ENCODE assay signal across 8 mouse cellular contexts in genomic region chr17:24209916-24210240, GRCm38 (mm10). TPM values are rescaled to one million over a fixed set of nuclear protein-coding genes. Genes with fewer than 3 reads are reported as not detected.
DNase-seq lines count a peak whose midpoint lies in the region; ATAC-seq and TF ChIP-seq lines count a peak whose summit lies in the region.

No protein-coding gene starts in this region.

- H3K4me2 ChIP-seq in kidney, embryonic 14.5 days (replicated peaks; ENCODE audit: low read depth, low read length): peak overlapping the region; percentile 96; the same call in 1 of the 2 replicates
- H3K4me2 ChIP-seq in embryonic facial prominence, embryonic 14.5 days (ENCODE audit: low read depth, low read length): peak overlapping the region; percentile 92
- H3K4me2 ChIP-seq in hindbrain, postnatal 0 days (ENCODE audit: low read depth, low read length): peak overlapping the region; percentile 93
- H3K4me2 ChIP-seq in midbrain, embryonic 14.5 days (ENCODE audit: low read length): peak overlapping the region; percentile 94

- ATAC-seq in kidney, embryonic 14.5 days (ENCODE audit: low FRiP score, low TSS enrichment): no peak
- no peak for ATAC-seq in embryonic facial prominence, embryonic 14.5 days (ENCODE audit: low read depth)
- no peak for ATAC-seq in hindbrain, postnatal 0 days
- no peak for ATAC-seq in midbrain, embryonic 14.5 days (ENCODE audit: low FRiP score, low TSS enrichment)

- H3K9ac ChIP-seq in kidney, embryonic 14.5 days (ENCODE audit: low read depth, low read length): no peak overlapping the region
- peak overlapping the region; percentile 78; the same call in 1 of the 2 replicates for H3K9ac ChIP-seq in embryonic facial prominence, embryonic 14.5 days (ENCODE audit: low read depth, low read length)
- H3K9ac ChIP-seq in hindbrain, postnatal 0 days (replicated peaks; ENCODE audit: low read length): peak overlapping the region; percentile 76; the same call in 1 of the 2 replicates
- no peak overlapping the region for H3K9ac ChIP-seq in midbrain, embryonic 14.5 days (replicated peaks; ENCODE audit: low read length)

- H3K36me3 ChIP-seq in kidney, embryonic 14.5 days (ENCODE audit: control insufficient read depth, insufficient read depth, low read length): no peaks in the 10 kb centered on the region; the same call in 1 of the 2 replicates
- H3K36me3 ChIP-seq in embryonic facial prominence, embryonic 14.5 days (ENCODE audit: control insufficient read depth, insufficient read depth, low read length): 0 out of 2 replicates have a peak, but pooled peaks cover under 1% of the 10 kb centered on the region
- H3K36me3 ChIP-seq in hindbrain, postnatal 0 days (ENCODE audit: insufficient read depth, low read length): no peaks in the 10 kb centered on the region
- H3K36me3 ChIP-seq in midbrain, embryonic 14.5 days (ENCODE audit: control insufficient read depth, insufficient read depth, low read length): no peaks in the 10 kb centered on the region

- 69% methylated on average over 3 of the region's 3 CpGs for WGBS in kidney, embryonic 14.5 days
- 60% methylated on average over 3 of the region's 3 CpGs for WGBS in embryonic facial prominence, embryonic 14.5 days
- 69% methylated on average over 3 of the region's 3 CpGs for WGBS in hindbrain, postnatal 0 days
- WGBS in midbrain, embryonic 14.5 days: 59% methylated on average over 3 of the region's 3 CpGs

- no peaks in the 10 kb centered on the region for H3K9me3 ChIP-seq in kidney, embryonic 14.5 days (ENCODE audit: control insufficient read depth, low read length)
- no peaks in the 10 kb centered on the region for H3K9me3 ChIP-seq in embryonic facial prominence, embryonic 14.5 days (ENCODE audit: control insufficient read depth, low read length)
- no peaks in the 10 kb centered on the region for H3K9me3 ChIP-seq in hindbrain, postnatal 0 days (ENCODE audit: low read length)
- H3K9me3 ChIP-seq in midbrain, embryonic 14.5 days (ENCODE audit: control insufficient read depth, low read length): no peaks in the 10 kb centered on the region

- H3K27me3 ChIP-seq in kidney, embryonic 14.5 days (ENCODE audit: control insufficient read depth, insufficient read depth, low read length): peaks cover 19% of the 10 kb centered on the region
- no peaks in the 10 kb centered on the region for H3K27me3 ChIP-seq in embryonic facial prominence, embryonic 14.5 days (replicated peaks; ENCODE audit: control insufficient read depth, insufficient read depth, low read length)
- no peaks in the 10 kb centered on the region for H3K27me3 ChIP-seq in hindbrain, postnatal 0 days (ENCODE audit: insufficient read depth, low read length)
- peaks cover 15% of the 10 kb centered on the region; the same call in 1 of the 2 replicates for H3K27me3 ChIP-seq in midbrain, embryonic 14.5 days (ENCODE audit: control insufficient read depth, insufficient read depth, low read length)

- no peak overlapping the region for H3K4me3 ChIP-seq in kidney, embryonic 14.5 days (ENCODE audit: low read length)
- H3K4me3 ChIP-seq in embryonic facial prominence, embryonic 14.5 days (ENCODE audit: low read depth, low read length): peak overlapping the region; percentile 75
- H3K4me3 ChIP-seq in hindbrain, postnatal 0 days (ENCODE audit: low read length): no peak overlapping the region
- no peak overlapping the region for H3K4me3 ChIP-seq in midbrain, embryonic 14.5 days (replicated peaks; ENCODE audit: low read depth, low read length)

- H3K27ac ChIP-seq in kidney, embryonic 14.5 days (ENCODE audit: low read depth, low read length): peak overlapping the region; percentile 78; the same call in 1 of the 2 replicates
- peak overlapping the region; percentile 93 for H3K27ac ChIP-seq in embryonic facial prominence, embryonic 14.5 days (replicated peaks; ENCODE audit: low read depth, low read length)
- peak overlapping the region; percentile 81; the same call in 1 of the 2 replicates for H3K27ac ChIP-seq in hindbrain, postnatal 0 days
- H3K27ac ChIP-seq in midbrain, embryonic 14.5 days (replicated peaks; ENCODE audit: low read depth, low read length): no peak overlapping the region; the same call in 1 of the 2 replicates

- H3K4me1 ChIP-seq in kidney, embryonic 14.5 days (ENCODE audit: control insufficient read depth, insufficient read depth, low read length): peaks cover 48% of the 10 kb centered on the region
- peaks cover 61% of the 10 kb centered on the region for H3K4me1 ChIP-seq in embryonic facial prominence, embryonic 14.5 days (ENCODE audit: control insufficient read depth, insufficient read depth, low read length)
- peaks cover 62% of the 10 kb centered on the region for H3K4me1 ChIP-seq in hindbrain, postnatal 0 days (ENCODE audit: insufficient read depth, low read length)
- H3K4me1 ChIP-seq in midbrain, embryonic 14.5 days (ENCODE audit: control insufficient read depth, insufficient read depth, low read length): peaks cover 63% of the 10 kb centered on the region

- no peak for TF ChIP-seq CTCF in hindbrain, postnatal 0 days (IDR thresholded peaks at IDR 0.05; ENCODE audit: low read depth)

- DNase-seq in kidney, postnatal 10 days: no peak
- no peak for DNase-seq in embryonic facial prominence, embryonic 14.5 days (ENCODE audit: low spot score)
- no peak for DNase-seq in hindbrain, postnatal 0 days (ENCODE audit: low spot score)
- DNase-seq in midbrain, embryonic 14.5 days: no peak
- no peak for DNase-seq in right cerebral cortex, postnatal 25 days
- no peak for DNase-seq in thymus, adult 18-20 months
- no peak for DNase-seq in right cerebral cortex, postnatal 14 days

RNA-seq across cellular contexts. Expression of gene Ntn3, which starts 0.5 kb away (rescaled TPM):
- polyA plus RNA-seq in kidney, embryonic 14.5 days (2014; fragmentation: Nextera tagmentation; extraction: Ambion mirVana): 4.6 and 5.3 TPM in 2 replicates
- 9.6 and 10.7 TPM in 2 replicates for polyA plus RNA-seq in embryonic facial prominence, embryonic 14.5 days (2014; fragmentation: Nextera tagmentation; extraction: Ambion mirVana)
- total RNA-seq in hindbrain, postnatal 0 days (2014; rRNA removed): 26.9 and 32.5 TPM in 2 replicates
- 4.1 and 4.3 TPM in 2 replicates for polyA plus RNA-seq in hindbrain, postnatal 0 days (2015; fragmentation: Nextera tagmentation; extraction: Ambion mirVana)
- 3.1 and 3.4 TPM in 2 replicates for polyA plus RNA-seq in midbrain, embryonic 14.5 days (2014; fragmentation: Nextera tagmentation; extraction: Ambion mirVana)

RNA-seq across cellular contexts. Expression of gene Tbc1d24, which starts 4.5 kb away (rescaled TPM):
- 5.0 and 8.2 TPM in 2 replicates for polyA plus RNA-seq in kidney, embryonic 14.5 days (2014; fragmentation: Nextera tagmentation; extraction: Ambion mirVana)
- polyA plus RNA-seq in embryonic facial prominence, embryonic 14.5 days (2014; fragmentation: Nextera tagmentation; extraction: Ambion mirVana): 4.6 and 6.4 TPM in 2 replicates
- 145 and 151 TPM in 2 replicates for total RNA-seq in hindbrain, postnatal 0 days (2014; rRNA removed)
- polyA plus RNA-seq in hindbrain, postnatal 0 days (2015; fragmentation: Nextera tagmentation; extraction: Ambion mirVana): 21.1 and 22.8 TPM in 2 replicates
- polyA plus RNA-seq in midbrain, embryonic 14.5 days (2014; fragmentation: Nextera tagmentation; extraction: Ambion mirVana): 25.9 and 27.0 TPM in 2 replicates

RNA-seq across cellular contexts. Expression of gene Tedc2, which starts 10.8 kb away (rescaled TPM):
- polyA plus RNA-seq in kidney, embryonic 14.5 days (2014; fragmentation: Nextera tagmentation; extraction: Ambion mirVana): 13.4 and 14.8 TPM in 2 replicates
- polyA plus RNA-seq in embryonic facial prominence, embryonic 14.5 days (2014; fragmentation: Nextera tagmentation; extraction: Ambion mirVana): 9.2 and 9.9 TPM in 2 replicates
- 18.5 and 19.3 TPM in 2 replicates for total RNA-seq in hindbrain, postnatal 0 days (2014; rRNA removed)
- 9.8 and 10.2 TPM in 2 replicates for polyA plus RNA-seq in hindbrain, postnatal 0 days (2015; fragmentation: Nextera tagmentation; extraction: Ambion mirVana)
- polyA plus RNA-seq in midbrain, embryonic 14.5 days (2014; fragmentation: Nextera tagmentation; extraction: Ambion mirVana): 8.0 and 9.0 TPM in 2 replicates

RNA-seq across cellular contexts. Expression of gene Atp6v0c, which starts 40.4 kb away (rescaled TPM):
- 528 and 578 TPM in 2 replicates for polyA plus RNA-seq in kidney, embryonic 14.5 days (2014; fragmentation: Nextera tagmentation; extraction: Ambion mirVana)
- 573 and 574 TPM in 2 replicates for polyA plus RNA-seq in embryonic facial prominence, embryonic 14.5 days (2014; fragmentation: Nextera tagmentation; extraction: Ambion mirVana)
- total RNA-seq in hindbrain, postnatal 0 days (2014; rRNA removed): 780 and 854 TPM in 2 replicates
- 2,172 and 2,275 TPM in 2 replicates for polyA plus RNA-seq in hindbrain, postnatal 0 days (2015; fragmentation: Nextera tagmentation; extraction: Ambion mirVana)
- 1,214 and 1,517 TPM in 2 replicates for polyA plus RNA-seq in midbrain, embryonic 14.5 days (2014; fragmentation: Nextera tagmentation; extraction: Ambion mirVana)

RNA-seq across cellular contexts. Expression of gene Ccnf, which starts 41.4 kb away (rescaled TPM):
- polyA plus RNA-seq in kidney, embryonic 14.5 days (2014; fragmentation: Nextera tagmentation; extraction: Ambion mirVana): 43.9 and 66.6 TPM in 2 replicates
- 42.2 and 48.1 TPM in 2 replicates for polyA plus RNA-seq in embryonic facial prominence, embryonic 14.5 days (2014; fragmentation: Nextera tagmentation; extraction: Ambion mirVana)
- total RNA-seq in hindbrain, postnatal 0 days (2014; rRNA removed): 6.8 and 10.2 TPM in 2 replicates
- 7.1 and 7.6 TPM in 2 replicates for polyA plus RNA-seq in hindbrain, postnatal 0 days (2015; fragmentation: Nextera tagmentation; extraction: Ambion mirVana)
- polyA plus RNA-seq in midbrain, embryonic 14.5 days (2014; fragmentation: Nextera tagmentation; extraction: Ambion mirVana): 11.1 and 16.6 TPM in 2 replicates

Comparison
In these comparisons a context has a peak if more than half of its experiments do, and no peak if none do; other contexts are left out.
1. H3K9ac ChIP-seq: peak in embryonic facial prominence, embryonic 14.5 days (single experiment) and hindbrain, postnatal 0 days (single experiment); none in kidney, embryonic 14.5 days (single experiment) and midbrain, embryonic 14.5 days (single experiment).
2. Peak in every context shown above with its lines, with median percentiles within 50 percentile points of each other: H3K4me2 ChIP-seq.